Mouse (Mus musculus): Measurements from ENCODE around the gene Pde9a.

The Pde9a gene

DNA sequence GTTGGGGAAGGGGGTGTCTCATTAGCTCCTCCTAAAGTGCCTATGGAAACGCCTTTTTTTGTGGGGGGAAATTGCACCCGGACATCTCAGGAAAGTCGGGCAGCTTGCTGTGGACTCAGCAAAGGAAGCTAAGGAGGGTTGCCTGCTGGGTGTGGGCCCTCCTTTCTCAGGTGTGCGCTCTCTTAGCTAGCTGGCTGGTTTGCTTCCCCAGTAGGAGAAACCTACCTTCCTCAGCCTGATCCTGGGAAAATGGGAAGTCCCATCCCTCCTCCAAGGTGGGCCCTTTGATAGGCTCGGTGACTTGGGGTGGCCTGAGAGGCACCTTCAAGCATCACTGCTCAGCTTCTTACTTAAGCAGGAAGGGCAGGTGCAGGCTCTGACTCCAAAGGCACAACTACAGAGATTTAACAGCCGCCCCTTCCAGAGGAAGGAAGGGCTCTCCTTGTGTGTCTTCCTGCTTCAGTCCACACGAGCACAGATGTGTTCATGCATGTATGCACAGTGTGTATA lies 811 bp downstream of the Pde9a start:
- no peak for DNase-seq (ENCODE audit: low spot score)

DNA sequence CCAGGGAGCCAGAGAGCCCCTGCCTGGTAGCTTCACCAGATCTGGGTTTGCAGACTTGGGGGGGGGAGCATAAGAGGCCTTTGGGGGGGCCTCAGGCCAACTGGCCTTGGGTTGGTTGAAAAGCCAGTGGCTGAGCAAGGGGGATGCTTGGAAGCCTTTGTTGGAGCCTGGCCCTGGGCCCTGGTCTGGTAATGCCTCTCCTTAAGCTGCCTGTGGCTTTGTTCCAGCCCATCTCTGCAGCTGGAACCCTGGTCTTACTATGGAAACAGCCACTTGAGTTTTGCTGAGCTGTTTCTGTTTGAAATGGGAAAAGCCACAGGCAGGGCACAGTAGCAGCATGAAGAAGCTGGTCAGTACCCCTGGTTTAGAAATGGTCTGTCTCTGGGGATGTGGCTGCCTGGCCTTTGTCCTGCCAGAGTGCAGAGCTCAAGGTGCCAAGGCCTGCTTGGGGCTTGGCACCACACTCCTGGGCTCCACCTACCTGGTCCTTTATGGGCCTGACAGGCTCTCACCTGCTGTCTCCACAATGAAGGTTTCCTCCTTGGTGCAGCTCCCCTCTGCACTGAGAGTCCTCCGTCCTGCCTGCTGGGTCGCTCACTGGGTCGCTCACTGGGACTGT lies 3.5 kb downstream of the Pde9a start:
- DNase-seq (ENCODE audit: low spot score), result no peak

DNA sequence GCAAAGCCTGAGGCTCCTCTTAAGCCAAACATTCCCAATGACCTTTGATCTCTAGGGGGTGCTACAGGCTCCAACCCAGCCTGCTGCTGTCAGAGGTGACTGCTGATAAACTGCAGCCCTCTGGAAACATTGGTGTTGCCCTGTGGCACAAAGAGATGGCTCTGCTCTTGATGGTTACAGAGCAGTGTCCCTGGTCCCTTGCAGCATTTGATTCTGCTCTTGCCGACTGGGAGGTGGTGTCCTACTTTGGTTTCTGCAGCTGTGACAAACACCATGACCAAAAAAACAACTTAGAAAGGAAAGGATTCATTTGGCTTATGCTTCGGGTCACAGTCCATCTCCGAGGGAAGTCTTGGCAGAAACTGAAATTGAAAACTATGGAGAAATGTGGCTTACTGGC lies 5.5 kb downstream of the Pde9a start:
- DNase-seq (ENCODE audit: low spot score), result no peak

- no peak for DNase-seq (ENCODE audit: low spot score)
Measured at GRCm38 (mm10) chr17:31392041-31392440, 6.0 kb downstream of the Pde9a start.

- no peak for DNase-seq (ENCODE audit: low spot score)
Measured at GRCm38 (mm10) chr17:31393811-31394210, 7.8 kb downstream of the Pde9a start.

DNA sequence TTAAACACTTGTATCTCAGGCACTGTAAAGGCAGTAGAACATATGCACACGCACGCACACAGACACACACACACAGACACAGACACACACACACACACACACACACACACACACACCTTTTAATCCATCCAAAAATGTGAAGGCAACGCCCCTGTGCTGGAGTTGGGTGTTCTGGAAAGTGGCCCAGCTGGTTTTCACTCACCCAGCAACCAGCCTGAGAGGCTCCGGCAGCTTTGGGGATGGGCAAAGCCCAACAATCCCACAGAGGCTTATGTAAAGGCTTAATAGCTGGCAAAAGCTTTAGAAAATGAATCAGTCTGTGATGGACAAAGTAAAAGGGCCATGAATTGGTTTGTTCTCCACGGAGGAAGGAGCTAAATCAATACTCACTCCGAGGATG lies 14.3 kb downstream of the Pde9a start:
- DNase-seq (ENCODE audit: low spot score), result no peak

- no peak for DNase-seq (ENCODE audit: low spot score)
Measured at GRCm38 (mm10) chr17:31401160-31401559, 15.2 kb downstream of the Pde9a start.

- no peak for DNase-seq (ENCODE audit: low spot score)
Measured at GRCm38 (mm10) chr17:31402713-31403112, 16.7 kb downstream of the Pde9a start.

DNA sequence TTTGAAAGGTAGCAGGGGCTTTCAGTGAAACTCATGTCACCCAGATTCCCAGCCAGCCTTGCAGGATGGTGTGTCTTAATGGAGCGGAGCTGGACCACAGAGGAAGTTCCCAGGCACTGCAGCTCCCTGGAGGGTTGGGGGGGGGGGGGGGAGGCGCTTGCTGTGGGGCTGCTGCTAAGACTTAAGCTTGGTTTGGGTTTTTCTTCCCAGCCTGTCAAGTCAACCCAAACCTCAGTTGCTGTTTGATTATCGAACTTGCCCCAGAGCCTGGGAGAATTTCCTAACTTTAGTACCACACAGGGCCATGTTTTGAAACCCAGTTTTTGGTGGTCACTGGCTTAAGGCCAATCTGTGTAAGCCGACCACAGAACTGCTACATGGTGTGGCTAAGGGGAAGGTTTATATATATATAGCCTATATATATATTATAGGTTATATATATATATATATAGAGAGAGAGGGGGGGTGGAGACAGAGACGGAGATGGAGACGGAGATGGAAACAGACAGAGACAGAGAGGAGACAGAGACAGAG lies 19.8 kb downstream of the Pde9a start:
- no peak for DNase-seq (ENCODE audit: low spot score)

GRCm38 (mm10) chr17:31409741-31410350 lies 23.8 kb downstream of the Pde9a start:
- no peak for DNase-seq (ENCODE audit: low spot score)

DNA sequence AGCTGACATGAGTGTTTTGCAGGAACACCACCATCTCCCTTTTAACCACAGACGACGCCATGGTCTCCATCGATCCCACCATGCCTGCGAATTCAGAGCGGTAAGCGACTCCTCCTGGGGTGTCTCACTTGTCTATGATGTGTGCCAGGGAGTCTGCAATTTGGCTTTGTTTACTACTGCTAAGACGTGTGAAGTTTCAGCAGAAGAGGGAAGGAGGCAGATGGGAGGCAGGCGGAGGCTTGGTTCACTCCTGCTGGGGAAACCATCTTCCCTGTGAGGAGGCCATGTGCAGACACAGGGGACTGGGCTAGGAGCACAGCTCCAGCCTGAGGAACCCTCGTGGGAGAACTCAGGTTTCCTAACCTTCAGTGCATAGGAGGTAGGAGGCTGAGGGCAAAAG lies 29.2 kb downstream of the Pde9a start:
- no peak for DNase-seq (ENCODE audit: low spot score)

DNA sequence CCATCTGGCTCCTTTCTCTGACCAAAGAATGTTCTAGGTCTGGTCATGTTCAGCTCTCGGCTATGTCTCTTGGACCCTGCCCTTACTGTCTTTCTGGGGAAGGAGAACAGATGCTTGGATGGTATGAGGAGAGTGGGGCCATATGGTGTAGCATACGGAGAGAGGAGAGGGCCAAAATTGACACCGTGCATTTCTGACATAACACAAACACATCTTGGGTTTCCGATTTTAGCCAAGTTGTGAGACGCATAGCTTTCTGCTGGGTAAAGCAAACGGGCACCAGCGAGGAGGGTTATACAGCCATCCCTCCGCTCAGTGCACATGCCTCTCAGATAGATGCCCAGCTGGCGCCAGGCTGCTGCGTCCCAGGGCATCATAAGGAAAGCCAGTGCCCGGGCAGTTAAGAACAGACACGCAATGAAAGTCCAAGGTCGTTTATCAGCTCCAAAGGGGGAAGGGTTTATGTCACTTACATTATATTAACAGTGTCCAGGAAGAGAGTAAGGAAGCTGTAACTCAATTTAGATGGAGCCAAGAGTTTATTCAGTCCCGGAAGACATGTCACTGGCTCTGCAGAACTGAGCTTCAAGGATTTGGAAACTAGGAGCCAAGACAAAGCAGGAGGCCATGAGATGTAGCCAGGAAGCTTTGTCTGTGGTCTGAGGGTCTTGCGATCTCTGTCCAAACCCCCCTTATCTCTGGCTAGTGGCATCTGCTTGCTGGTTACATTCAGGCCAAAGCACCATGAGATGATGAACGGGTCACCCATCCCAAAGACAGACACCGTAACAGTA lies 33.0 kb downstream of the Pde9a start:
- peak; percentile 25 for DNase-seq (ENCODE audit: low spot score)

GRCm38 (mm10) chr17:31419598-31419950 lies 33.6 kb downstream of the Pde9a start:
- no peak for DNase-seq (ENCODE audit: low spot score)

DNA sequence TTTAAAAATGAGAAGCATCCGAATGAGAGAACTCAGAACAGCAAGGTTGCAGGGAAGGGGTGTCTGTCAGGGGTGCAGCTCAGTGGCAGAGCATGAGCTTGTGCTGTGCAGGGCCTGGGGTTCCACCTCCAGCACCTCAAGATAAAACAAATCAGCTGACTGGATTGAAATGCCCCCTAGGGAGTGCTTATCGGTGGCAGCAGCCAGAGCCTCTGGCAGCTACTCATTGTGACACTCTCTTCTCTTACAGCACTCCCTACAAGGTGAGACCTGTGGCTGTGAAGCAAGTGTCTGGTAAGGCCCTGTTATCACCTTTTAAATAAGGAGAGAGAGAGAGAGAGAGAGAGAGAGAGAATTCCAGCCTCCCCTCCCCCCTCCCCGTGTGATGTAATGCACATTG lies 34.0 kb downstream of the Pde9a start:
- no peak for DNase-seq (ENCODE audit: low spot score)

GRCm38 (mm10) chr17:31420658-31421057 lies 34.6 kb downstream of the Pde9a start:
- no peak for DNase-seq (ENCODE audit: low spot score)

GRCm38 (mm10) chr17:31422381-31422780 lies 36.4 kb downstream of the Pde9a start:
- no peak for DNase-seq (ENCODE audit: low spot score)

GRCm38 (mm10) chr17:31423020-31423419 lies 37.0 kb downstream of the Pde9a start:
- no peak for DNase-seq (ENCODE audit: low spot score)

DNA sequence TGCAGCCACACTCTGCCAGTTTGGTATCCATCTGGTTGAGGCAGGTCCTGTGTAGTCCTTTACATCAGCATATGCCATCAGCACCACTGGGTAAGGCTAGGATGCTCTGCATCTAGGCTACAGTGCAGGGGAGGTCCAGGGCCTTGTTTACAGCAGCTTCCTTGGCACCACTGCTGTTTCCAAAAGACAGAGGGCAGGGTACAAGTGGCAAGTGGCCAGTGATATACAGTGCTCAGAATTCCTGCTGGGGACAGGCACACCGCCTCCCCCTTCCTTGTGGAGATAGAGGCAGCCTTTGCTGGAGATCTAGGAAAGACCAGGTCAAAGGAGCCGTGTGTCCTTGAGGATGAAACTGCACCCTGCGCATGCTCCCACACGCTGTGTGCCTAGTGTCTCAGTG lies 38.3 kb downstream of the Pde9a start:
- DNase-seq (ENCODE audit: low spot score), result no peak

GRCm38 (mm10) chr17:31424798-31425197 lies 38.8 kb downstream of the Pde9a start:
- no peak for DNase-seq (ENCODE audit: low spot score)

DNA sequence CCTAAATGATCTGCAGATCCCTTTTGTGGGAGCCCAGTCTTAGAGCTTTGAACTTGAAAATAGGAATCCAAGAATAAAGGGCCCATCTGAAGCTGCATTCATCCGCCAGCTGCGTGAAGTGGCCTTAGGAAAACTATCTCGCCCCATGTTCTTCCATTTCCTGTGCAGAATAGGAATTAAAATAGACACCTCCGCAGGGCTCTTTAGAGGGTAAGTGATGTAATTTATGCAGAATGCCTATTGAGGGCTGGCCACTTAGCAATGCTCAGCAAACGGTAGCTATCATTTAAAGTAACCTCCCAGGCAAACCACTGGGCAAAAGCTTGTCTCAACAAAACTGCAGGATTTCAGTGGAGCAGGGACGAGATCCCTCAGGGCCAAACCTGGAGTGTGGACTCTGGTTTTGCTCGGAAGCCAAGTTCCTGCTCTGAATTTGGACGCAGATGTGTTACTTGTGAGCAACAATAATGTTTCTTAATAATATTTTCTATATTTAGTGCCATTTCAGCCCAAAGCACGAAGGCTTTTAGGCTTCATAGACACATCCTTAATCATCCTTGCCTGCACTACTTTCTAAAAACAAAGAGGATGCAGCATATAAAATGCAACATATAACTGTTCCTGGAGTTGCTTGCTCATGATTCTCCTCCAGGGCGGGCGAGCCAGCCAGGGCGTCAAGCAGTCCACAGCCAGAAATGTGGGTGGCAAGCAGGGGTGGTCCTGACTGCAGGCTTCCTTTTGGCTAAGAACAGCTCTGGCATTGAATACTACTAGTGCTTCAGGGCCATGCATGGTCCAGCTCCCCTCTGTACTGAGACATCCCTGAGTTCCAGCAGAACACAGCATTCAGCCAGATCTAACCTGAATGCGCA lies 40.1 kb downstream of the Pde9a start:
- no peak for DNase-seq (ENCODE audit: low spot score)

DNA sequence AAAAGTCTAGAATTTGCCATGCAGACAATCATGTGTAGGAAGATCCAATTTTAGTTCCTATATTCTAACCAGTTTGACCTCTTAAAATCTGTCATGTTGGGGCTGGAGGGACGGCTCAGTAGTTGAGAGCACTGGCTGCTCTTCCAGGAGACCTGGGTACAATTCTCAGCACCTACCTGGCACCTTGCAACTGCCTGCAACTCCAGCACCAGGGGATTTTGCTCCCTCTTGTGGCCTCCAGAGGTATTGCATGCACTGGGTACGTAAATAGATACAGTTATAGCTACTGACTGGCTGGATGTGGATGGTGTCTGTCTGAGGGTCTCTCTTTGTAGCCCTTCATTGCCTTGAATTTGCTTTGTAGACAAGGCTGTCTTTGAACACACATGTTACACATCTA lies 43.4 kb downstream of the Pde9a start:
- DNase-seq (ENCODE audit: low spot score), result no peak

GRCm38 (mm10) chr17:31432878-31433281 lies 46.9 kb downstream of the Pde9a start:
- no peak for DNase-seq (ENCODE audit: low spot score)

Measured in layer of hippocampus, adult 9-10 months (tissue).